Mouse (Mus musculus) olfactory bulb, adult 2 months (tissue): Measurements from ENCODE around the gene Cfl2.

Experiments used
- CTCF ChIP-seq: fragments of 200-500 bp; IDR thresholded peaks from 2 replicates; pipeline ENCODE4 v1.5.1; 2012; ENCODE audit warnings: low read depth, mild to moderate bottlenecking, low read length, moderate library complexity; ENCODE audit not compliant: insufficient read depth
- POLR2A ChIP-seq: fragments of 200-500 bp; IDR thresholded peaks from 2 replicates; pipeline ENCODE4 v1.6.1; 2012; ENCODE audit warnings: mild to moderate bottlenecking, low read depth, low read length, moderate library complexity; ENCODE audit not compliant: insufficient read depth

DNA sequence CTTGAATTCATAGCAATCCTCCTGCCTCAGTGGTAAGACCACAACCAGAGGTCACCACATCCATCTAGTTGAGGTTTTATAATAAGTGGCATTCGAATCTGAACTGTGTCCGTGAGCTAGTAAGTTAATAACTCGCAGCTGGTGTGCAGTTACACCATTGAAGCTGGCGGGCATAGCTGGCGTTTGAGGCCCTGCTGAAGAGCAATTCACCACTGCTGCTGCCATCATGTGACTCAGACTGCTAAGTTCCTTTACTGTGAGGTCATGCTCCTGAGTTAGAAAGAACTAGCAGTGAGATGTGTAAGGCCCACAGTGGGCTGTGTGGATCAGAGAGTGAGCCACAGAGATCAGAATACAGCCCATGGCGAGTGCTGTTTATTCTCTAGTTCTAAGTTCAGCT lies 12.0 kb upstream of the Cfl2 start:
- TF ChIP-seq POLR2A (no peak), CTCF (no peak)
